Mouse (Mus musculus): ENCODE data around the gene Ccdc180. TPM values are rescaled to one million over a fixed set of nuclear protein-coding genes. Genes with fewer than 3 reads are reported as not detected.

The Ccdc180 gene
- total RNA-seq, 2 experiments from 2014 or later: 0.22 to 0.71 TPM

DNA sequence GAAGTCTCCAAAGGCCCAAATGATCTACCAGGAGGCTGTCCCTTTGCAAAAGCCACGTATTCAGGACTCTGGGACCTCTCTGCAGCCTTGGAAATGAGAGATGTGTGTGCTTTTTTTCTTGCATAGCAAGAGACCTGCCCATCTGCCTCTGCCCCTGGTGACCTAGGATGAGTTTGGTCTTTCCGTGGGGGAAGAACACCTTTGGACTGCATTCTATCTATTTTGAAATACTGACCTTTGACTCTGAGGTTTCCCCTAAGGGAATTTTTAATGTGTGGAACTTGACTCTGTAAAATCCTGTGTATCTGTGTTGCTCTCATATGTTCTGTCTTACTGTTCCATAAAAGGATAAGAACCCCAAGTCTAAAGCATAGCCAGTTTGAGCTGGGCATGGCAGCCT, 78.9 kb downstream of the Ccdc180 start:
- ATAC-seq (replicated peaks; ENCODE audit: poor library complexity): no peak

DNA sequence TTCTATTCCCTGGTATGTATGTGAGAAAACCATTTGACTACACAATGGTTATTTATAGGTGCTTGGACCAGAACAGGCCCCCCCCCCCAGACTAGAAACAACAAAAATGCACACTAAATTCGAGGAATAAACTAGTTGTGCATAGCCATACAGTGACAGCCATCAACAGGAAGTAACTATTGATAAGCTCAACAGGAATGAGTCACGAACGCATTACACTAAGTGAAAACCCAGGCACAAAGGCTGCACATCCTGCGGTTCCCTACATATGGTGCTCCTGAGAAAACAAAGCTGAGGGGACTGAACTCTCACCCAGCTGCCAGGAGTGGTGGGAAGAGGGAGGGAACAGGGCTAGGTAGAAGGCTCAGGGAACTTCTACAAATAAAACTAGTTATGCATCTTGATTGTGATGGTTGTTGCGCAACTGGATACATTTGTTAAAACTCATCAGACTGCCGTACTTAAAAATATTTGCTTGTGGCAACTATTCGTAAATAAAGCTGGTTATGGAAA, 80.0 kb downstream of the Ccdc180 start:
- ATAC-seq (replicated peaks; ENCODE audit: poor library complexity): no peak

GRCm38 (mm10) chr4:45971806-45972447, 81.8 kb downstream of the Ccdc180 start:
- peak; percentile 95 for ATAC-seq (replicated peaks; ENCODE audit: poor library complexity)

DNA sequence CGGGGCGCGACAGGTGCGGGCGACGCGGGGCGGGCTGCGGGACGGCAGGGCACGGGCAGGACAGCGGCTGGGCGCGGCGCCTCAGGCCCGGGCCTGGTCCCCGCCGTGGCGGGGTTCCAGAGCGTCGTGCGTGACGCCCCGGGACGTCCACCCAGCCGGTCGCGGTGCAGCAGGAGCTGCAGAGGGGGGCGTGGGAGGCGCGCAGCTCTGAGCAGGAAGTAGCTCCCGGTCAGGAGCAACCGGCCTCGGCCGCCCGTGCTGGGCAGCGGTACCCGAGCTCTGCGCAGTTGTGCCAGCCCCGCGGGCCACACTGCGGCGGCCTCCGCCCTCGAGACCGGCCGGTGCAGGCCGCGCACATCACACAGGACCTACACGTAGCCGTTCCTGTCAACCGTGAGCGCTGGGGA, 82.3 kb downstream of the Ccdc180 start:
- peak; percentile 57 for ATAC-seq (replicated peaks; ENCODE audit: poor library complexity)

- no peak for ATAC-seq (replicated peaks; ENCODE audit: poor library complexity)
These were observed 82.8 kb downstream of the Ccdc180 start for GRCm38 (mm10) chr4:45972951-45973350.

DNA sequence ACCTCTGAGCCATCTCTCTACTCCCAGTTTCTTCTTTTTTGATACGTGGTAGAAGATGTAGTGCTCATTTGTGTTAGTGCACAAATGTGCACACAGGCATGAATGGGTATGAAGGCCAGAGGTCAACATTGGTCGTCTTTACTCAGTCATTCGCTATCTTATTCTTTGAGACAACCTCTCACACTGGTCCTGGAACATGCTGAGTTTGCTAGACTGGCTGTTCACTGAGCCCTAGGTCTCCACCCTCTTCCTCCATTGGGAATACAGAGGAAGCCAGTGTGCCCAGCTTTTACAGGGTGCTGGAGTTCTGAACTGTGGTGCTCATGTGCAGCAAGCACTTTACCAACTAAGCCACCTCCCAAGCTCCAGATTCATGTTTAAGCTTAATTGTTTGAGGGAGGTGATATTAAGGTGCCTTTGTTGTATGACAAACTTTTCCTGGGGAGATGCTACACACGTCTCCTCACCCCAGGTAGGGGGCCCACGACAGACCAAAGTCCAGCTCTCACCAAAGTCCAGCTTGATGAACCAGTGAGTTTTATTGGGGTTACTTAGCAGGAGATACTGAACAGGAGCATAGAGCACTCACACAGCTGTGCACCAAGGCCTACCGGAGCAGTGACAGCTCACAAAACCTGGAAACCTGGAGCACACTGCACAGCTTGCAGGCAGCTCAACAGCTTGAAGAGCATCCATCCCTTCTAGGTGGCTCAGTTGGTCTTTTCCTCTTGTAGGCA, 87.0 kb downstream of the Ccdc180 start:
- ATAC-seq (replicated peaks; ENCODE audit: poor library complexity): no peak

- no peak for ATAC-seq (replicated peaks; ENCODE audit: poor library complexity)
These were observed 89.8 kb downstream of the Ccdc180 start for GRCm38 (mm10) chr4:45979916-45980315.

DNA sequence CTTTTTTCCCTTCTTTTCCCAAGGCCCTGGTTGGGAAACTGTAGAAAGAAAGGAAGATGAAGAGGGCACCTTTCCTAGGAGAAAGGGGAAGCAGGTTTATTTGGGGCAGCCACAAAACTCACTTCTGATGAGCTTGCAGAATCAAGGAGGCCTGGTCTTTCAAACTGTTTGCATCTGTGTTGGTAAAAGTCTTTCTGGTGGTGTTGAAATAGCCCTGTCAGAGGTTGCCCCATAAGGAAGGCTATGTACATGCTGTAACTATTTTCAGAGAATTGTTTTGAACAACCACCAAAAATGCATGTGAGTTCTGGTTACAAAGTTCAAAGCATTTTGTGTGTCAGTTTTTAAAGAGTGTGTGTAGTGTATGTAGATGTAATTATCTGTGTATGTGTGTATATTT, 91.0 kb downstream of the Ccdc180 start:
- peak; percentile 95 for ATAC-seq (replicated peaks; ENCODE audit: poor library complexity)

GRCm38 (mm10) chr4:45990427-45991135, 100.5 kb downstream of the Ccdc180 start:
- ATAC-seq (replicated peaks; ENCODE audit: poor library complexity): no peak

- no peak for ATAC-seq (replicated peaks; ENCODE audit: poor library complexity)
These were observed 108.4 kb downstream of the Ccdc180 start for GRCm38 (mm10) chr4:45998536-45998935.

Other genes starting within 250 kb of the Ccdc180 start
- gene Aldh1b1, start 91.3 kb upstream of the Ccdc180 start, total RNA-seq (2015): 5.4 and 7.5 TPM in 2 replicates
- gene Aldh1b1, start 91.3 kb upstream of the Ccdc180 start, total RNA-seq (2017): 21.9 and 28.6 TPM in 2 replicates
- gene Igfbpl1, start 63.4 kb upstream of the Ccdc180 start, total RNA-seq (2015): not detected in 2 replicates
- not detected in 2 replicates for gene Igfbpl1, start 63.4 kb upstream of the Ccdc180 start, total RNA-seq (2017)
- 0.24 TPM in 1 of 2 replicates, not detected in the other for gene Stra6l, start 41.6 kb upstream of the Ccdc180 start, total RNA-seq (2015)
- gene Stra6l, start 41.6 kb upstream of the Ccdc180 start, total RNA-seq (2017): 0.07 TPM in 1 of 2 replicates, not detected in the other
- gene Tdrd7, start 75.0 kb downstream of the Ccdc180 start, total RNA-seq (2015): 19.3 and 19.5 TPM in 2 replicates
- 5.7 and 6.3 TPM in 2 replicates for gene Tdrd7, start 75.0 kb downstream of the Ccdc180 start, total RNA-seq (2017)
- gene Tmod1, start 148.6 kb downstream of the Ccdc180 start, total RNA-seq (2015): 0.07 and 0.10 TPM in 2 replicates
- 0.04 and 0.14 TPM in 2 replicates for gene Tmod1, start 148.6 kb downstream of the Ccdc180 start, total RNA-seq (2017)
- 81.5 and 82.3 TPM in 2 replicates for gene Ncbp1, start 248.3 kb downstream of the Ccdc180 start, total RNA-seq (2015)
- 108 and 109 TPM in 2 replicates for gene Ncbp1, start 248.3 kb downstream of the Ccdc180 start, total RNA-seq (2017)
- 22.1 and 23.8 TPM in 2 replicates for gene Tstd2, start 248.4 kb downstream of the Ccdc180 start, total RNA-seq (2015)
- gene Tstd2, start 248.4 kb downstream of the Ccdc180 start, total RNA-seq (2017): 30.9 and 40.3 TPM in 2 replicates

All from megakaryocyte progenitor cell, adult 5-6 weeks (primary cell).